Mouse (Mus musculus) T-helper 2 cell (primary cell): ENCODE measurements around the gene Ebf1.

Experiments
- in situ Hi-C: fragments of 300-600 bp; cut with MboI, MseI; formaldehyde crosslinking; loops from one replicate; pipeline ENCODE4 v1.15.1; 2025; ENCODE audit warnings: high pct_unique_total_duplicates

The Ebf1 gene

GRCm38 (mm10) chr11:44892814-44893521 lies 275.9 kb downstream of the Ebf1 start:
- in situ Hi-C loops: no loop called here

DNA sequence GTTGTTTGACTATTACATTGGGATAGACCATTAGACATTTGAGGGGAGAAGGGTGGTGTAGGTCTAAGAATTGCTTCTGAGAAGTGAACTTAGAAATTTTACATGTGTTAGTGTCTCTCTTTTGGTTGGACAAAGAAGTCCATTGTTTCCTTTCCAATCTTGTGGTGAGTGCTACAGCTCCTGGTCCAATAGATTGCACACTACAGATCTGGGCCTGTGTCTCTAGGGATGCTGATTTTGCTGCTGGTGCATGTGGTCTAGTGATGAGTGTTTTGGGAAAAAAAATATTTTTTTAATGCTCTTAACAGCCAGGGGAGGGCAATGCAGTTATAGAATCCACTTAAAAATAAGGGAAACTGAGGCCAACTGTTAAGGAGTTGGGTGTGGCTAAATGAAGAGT lies 276.9 kb downstream of the Ebf1 start:
- in situ Hi-C loops: no loop called here

- in situ Hi-C loops: no loop called here
These were observed 277.7 kb downstream of the Ebf1 start for GRCm38 (mm10) chr11:44894798-44895197.

GRCm38 (mm10) chr11:44895893-44896292 lies 278.8 kb downstream of the Ebf1 start:
- in situ Hi-C loops: no loop called here

- in situ Hi-C loops: no loop called here
These were observed 280.1 kb downstream of the Ebf1 start for GRCm38 (mm10) chr11:44897140-44897665.

DNA sequence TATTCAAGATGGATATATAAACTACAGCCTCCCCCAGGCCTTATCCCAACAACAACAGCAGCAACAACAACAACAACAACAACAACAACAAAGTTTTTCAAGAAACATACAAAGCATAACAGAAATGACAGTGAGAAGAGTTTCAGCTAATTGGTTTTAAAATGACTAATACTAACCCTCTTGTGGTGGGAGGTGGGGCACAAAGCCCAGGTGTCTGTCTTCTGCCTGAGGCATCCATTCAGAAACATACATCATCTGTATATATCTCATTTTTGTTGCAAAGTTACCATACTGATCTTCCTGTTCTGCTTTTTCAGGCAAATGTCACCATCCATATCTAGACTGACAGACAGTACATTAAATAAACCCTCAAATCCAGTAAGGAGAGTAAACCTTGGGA lies 282.4 kb downstream of the Ebf1 start:
- in situ Hi-C loops: no loop called here

GRCm38 (mm10) chr11:44899965-44900364 lies 282.8 kb downstream of the Ebf1 start:
- in situ Hi-C loops: no loop called here

GRCm38 (mm10) chr11:44900496-44900895 lies 283.4 kb downstream of the Ebf1 start:
- in situ Hi-C loops: no loop called here

- in situ Hi-C loops: no loop called here
These were observed 284.6 kb downstream of the Ebf1 start for GRCm38 (mm10) chr11:44901715-44902114.

DNA sequence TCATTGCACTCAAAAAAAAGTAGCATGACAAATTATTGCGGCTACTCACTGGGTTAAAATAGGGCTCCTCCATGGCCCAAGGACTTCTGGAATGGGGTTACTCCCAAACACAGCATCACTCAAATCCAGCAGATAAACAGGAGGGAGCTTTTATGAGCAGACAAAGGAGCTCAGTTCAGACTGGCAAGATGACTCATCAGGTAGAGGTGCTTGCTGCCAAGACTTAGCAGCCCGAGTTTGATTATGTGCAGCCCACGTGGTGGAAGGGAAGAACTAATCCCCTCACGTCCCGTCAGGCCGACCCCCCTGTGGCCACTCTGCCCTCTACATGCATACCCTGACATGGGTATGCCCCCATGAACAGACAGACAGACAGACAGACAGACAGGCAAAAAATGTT lies 285.0 kb downstream of the Ebf1 start:
- in situ Hi-C loops: no loop called here

- in situ Hi-C loops: no loop called here
These were observed 287.0 kb downstream of the Ebf1 start for GRCm38 (mm10) chr11:44904121-44904520.

- in situ Hi-C loops: no loop called here
These were observed 289.3 kb downstream of the Ebf1 start for GRCm38 (mm10) chr11:44906456-44906855.

DNA sequence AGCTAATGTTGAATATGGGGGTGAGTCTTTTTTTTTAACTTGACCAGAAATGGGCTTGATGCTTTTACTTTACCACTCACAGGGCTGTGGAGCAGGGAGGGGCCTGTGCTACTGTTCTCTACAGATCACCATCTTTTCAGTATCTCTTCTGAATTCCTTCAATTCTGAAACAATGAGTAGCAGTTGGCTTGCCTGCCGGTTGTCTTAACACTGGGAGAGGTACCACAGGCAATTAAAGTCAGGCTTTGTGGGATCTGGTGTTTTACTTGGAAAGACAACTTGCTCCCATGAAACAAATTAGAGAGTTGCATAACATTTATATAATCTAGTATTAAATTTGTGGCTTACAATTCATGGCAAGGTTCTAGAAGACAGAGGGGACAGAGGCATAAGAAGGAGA lies 294.6 kb downstream of the Ebf1 start:
- in situ Hi-C loops: no loop called here

- in situ Hi-C loops: no loop called here
These were observed 296.7 kb downstream of the Ebf1 start for GRCm38 (mm10) chr11:44913806-44914205.

GRCm38 (mm10) chr11:44917059-44917458 lies 299.9 kb downstream of the Ebf1 start:
- in situ Hi-C loops: no loop called here

- in situ Hi-C loops: no loop called here
These were observed 306.0 kb downstream of the Ebf1 start for GRCm38 (mm10) chr11:44923138-44923537.

- in situ Hi-C loops: no loop called here
These were observed 306.9 kb downstream of the Ebf1 start for GRCm38 (mm10) chr11:44923868-44924508.

GRCm38 (mm10) chr11:44924896-44925295 lies 307.8 kb downstream of the Ebf1 start:
- in situ Hi-C loops: no loop called here

DNA sequence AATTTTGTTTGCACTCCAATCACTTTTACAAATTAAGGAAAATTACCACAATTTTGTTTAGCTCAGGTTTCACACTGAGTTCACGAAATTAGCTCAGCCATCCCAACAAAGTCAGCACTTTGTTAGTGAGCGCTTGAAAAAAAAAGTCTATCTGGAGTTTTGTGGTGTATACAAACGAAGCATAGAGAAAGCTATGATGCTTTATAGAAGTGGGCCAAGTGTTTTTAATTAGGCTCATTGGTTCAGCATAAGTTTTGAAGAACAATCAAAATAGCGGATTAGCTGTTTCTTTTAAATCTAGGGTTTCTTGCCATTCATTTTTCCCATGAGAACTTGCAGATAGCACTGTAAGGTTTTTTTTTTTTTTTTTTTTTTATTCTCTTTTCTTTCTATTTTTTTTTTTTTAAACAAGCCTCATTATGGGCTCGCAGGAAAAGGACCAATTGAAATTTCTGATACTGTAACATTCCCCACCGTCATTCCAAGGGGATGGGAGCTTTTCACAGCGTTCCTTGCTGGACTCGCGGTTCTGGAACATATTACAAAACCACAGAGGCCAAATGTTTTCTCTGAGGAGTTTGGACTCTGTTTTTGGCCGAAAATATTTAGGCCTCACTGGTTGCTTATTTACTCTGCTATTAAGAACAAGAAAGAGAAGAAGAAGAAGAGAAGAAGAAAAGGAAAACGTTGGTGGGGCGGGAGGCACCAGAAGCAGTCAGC lies 308.8 kb downstream of the Ebf1 start:
- in situ Hi-C loops: no loop called here

DNA sequence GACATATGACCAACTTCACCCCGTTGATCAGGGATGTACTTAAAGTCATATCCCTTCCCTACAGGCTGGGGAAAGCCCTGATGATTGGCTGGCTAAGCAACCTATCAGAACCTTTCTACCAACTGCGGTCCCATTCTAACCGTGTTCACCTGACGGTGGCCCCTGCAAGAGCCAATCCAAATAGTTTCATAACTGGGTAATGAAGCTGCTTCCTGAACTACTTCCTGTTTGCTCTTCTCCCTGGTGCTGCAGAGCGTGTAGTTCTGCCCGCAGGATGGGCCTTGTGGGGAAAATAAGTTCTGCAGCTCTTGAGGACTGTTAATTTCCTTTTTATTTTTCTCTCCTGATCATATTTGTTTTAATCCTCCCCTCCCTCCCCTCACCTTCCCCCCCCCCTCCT lies 311.3 kb downstream of the Ebf1 start:
- in situ Hi-C loops: no loop called here

DNA sequence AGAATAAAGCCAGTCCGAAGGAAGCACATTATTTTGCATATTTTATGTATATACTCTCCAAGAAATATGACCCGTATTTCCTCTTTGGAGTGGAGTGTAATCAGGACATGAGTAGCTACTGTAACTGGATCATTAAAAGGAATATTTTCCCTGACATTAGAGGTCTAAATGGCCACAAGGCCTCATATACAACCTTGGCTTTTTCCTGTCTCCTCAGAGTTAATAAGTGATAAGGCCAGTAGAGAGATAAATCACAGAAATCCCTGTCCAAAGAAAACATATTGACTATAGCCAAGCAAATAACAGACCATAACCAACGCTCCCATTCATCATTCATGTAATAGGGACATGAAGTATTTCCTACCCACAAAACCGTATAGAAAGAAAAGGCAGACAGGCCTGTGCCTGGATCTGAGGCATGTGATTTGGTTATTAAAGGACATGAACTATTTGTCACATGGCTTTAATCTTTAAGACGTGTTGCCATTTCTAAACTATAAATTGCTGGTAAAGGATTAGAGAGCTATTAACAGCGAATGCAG lies 315.9 kb downstream of the Ebf1 start:
- in situ Hi-C loops: no loop called here

- in situ Hi-C loops: no loop called here
These were observed 326.7 kb downstream of the Ebf1 start for GRCm38 (mm10) chr11:44943781-44944180.
